Mouse (Mus musculus): ENCODE data around the gene Gm7029.
A peak's percentile ranks its signal among the peaks of the same experiment; 100 is the strongest.

Gm7029 gene

DNA sequence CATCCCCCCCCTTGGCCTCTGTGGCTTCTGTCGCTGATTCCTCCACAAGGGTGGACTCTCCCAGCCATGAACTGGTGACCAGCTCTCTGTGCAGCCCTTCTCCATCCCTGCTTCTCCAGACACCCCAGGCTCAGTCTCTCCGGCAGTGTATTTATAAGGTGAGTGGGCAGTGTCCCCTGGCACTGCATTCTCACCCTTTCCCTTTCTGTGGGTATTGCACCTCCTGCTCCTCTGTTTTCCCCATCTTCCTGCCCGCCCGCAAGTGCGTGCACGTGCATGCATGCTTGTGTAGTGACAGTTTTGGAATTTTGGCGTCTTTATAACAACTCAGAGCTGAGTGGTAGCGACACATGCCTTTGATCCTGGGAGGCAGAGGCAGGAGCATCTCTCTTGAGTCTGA lies 40.3 kb downstream of the Gm7029 start:
- DNase-seq (ENCODE audit: low spot score), result no peak

DNA sequence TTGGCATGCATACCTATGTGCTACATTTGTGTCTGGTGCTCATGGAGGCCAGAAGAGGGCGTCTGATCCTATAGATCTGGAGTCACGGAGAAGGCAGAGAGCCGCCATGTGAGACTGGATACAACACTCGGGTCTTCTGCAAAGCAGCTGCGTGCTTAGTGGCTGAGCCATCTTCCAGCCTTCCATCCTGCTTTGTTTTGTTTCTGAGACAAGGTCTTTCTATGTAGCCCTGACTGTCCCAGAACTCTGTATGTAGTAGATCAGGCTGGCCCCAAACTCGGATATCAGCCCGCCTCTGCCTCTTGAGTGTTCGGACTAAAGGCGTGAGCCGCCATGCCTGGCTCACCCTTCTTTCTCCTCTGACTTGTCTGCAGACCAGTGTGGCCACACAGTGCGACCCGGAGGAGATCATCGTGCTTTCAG lies 41.3 kb downstream of the Gm7029 start:
- no peak for DNase-seq (ENCODE audit: low spot score)

DNA sequence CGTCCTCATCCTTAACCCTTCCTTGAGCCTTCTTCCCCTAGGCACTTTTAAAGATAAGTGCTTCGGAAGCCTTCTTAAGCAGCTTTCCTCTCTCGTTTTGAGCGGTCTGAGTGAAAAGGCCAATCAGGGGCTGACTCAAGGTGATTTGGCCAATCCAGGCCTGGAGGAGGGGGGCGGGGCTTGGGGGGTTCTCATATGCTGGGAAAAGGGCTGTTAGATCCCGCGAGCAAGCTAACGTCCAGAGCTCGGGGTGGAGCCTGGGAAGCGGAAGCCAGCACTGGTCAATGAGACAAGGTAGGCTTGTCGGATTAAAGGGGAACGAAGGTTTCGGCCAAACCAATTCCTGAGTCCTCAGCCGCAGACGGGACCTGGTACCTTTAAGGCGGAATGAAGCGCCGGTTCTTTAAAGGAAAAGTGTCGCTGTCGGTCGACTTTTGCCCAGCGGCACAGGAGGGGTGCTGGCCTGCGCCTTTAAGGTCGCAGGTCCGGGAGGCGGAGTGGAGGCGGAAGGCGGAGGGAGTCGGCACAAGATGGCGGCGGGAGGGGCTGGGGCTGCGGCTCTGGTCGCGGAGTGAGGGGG lies 42.1 kb downstream of the Gm7029 start, which contains the start of the genes Tapbp and Zbtb22:
Gene Tapbp (plus strand): TSS at position 229 of the 580 bp plus-strand sequence.
Gene Zbtb22 (plus strand): TSS at position 234 of the 580 bp plus-strand sequence.
- DNase-seq (ENCODE audit: low spot score), result peak; percentile 81

DNA sequence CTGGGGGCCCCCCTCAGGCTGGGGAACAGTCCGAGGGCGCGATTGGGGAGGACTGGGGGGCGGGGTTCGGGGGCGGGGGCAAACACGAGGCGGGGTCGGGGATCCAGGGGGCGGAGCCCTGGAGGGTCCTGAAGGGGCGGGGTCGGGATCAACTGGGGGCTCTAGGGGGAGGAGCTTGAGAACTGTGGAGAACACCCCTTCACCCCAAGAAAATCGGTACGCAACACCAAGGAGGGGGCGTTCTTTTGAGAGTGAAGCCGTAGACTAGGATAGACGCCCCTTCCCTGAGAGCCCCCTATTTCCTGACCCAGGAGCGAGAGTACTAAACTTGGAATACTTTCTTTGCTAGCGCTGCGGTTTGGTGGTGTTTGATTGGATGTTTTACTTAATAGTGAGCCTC lies 42.7 kb downstream of the Gm7029 start:
- DNase-seq (ENCODE audit: low spot score), result no peak

DNA sequence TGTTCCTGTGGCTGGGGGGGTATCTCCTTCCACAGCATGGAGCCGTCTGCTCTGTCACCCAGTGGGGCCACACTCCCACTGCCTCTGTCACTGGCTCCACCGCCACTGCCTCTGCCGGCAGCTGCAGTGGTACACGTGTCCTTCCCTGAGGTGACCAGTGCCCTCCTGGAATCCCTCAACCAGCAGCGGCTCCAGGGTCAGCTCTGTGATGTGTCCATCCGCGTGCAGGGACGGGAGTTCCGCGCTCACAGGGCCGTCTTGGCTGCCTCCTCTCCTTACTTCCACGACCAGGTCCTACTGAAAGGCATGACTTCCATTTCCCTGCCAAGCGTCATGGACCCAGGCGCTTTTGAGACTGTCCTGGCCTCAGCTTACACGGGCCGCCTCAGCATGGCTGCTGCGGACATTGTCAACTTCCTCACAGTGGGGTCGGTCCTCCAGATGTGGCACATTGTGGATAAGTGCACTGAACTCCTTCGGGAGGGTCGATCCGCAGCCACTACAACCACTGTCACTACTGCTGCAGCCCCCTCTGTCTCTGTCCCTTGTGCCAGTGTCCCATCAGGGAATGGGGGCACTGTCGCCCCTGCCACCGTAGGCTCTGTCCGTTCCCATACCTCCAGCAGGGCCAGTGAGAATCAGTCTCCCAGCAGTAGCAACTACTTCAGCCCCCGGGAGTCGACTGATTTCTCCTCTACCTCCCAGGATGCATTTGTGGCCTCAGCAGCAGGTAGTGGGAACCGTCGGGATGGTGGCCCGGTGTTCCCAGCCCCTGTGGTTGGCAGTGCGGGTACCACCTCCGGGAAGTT lies 43.4 kb downstream of the Gm7029 start:
- DNase-seq (ENCODE audit: low spot score), result no peak

DNA sequence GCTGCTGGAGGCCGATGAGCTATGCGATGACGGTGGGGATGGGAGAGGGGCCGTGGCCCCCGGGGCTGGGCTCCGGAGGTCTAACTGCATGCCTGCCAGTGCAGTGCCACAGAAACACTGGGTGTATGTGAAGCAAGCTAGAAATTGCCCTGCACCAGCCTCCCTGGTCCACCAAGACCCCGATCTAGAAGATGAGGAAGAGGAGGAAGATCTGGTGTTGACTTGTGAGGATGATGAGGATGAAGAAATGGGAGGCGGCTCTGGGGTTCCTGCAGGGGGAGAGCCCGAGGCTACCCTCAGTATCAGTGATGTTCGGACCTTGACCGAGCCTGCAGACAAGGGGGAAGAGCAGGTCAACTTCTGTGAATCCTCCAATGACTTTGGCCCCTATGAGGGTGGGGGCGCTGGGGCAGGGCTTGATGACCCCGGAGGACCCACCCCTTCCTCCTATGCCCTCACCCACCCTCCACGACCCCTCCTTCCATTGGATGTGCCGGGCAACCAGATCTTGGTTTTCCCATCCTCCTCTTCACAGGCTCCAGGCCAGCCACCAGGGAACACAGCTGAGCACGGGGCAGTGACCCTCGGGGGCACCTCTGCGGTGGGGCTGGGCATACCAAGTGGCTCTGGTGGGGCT lies 44.1 kb downstream of the Gm7029 start:
- DNase-seq (ENCODE audit: low spot score), result no peak

- DNase-seq (ENCODE audit: low spot score), result no peak
Observed at GRCm38 (mm10) chr17:33918293-33919203, 44.9 kb downstream of the Gm7029 start.

- no peak for DNase-seq (ENCODE audit: low spot score)
Observed at GRCm38 (mm10) chr17:33919351-33920281, 46.0 kb downstream of the Gm7029 start.

DNA sequence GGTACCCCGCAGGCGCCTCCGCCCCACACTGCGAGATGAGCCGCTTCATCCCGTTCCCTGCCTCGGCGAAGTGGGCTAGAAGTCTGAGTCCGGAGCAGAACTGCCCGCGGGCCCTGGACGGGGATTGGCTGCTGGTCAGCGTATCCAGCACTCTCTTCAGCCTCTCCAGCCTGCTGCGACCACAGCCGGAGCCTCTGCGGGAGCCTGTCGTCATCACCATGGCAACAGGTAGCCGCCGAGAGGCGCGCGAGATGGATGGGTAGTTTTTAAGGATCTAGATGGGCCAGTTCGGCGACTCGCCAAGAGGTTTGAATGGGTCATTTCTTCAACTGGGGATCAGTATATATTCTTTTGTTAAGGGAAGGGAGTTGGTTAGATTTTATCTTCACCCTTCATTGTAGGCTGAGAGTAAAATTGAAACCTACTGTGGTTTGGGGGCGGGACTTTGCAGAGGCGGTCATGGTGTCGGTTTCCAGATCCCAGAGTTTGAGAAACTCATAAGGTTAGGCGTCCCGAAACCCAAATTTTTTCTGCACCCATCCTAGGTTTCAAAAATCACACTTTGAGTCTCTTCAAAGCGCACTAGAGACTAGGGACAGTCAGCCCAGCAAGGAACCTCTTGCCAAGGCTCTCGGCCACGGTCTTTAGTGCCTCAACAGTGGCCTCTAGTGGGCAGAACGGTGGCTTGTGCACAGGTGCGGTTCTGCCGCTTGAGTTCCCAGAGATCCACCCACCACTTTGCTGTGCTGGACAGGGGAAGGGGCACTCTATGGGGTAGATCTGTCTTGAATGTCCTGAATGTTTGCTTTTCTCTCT lies 46.9 kb downstream of the Gm7029 start:
- DNase-seq (ENCODE audit: low spot score), result no peak

- DNase-seq (ENCODE audit: low spot score), result no peak
Observed at GRCm38 (mm10) chr17:33921361-33921760, 47.7 kb downstream of the Gm7029 start.

All from urinary bladder, postnatal 10 days (tissue).